ENCODE assay signal across 8 mouse cellular contexts in genomic region chr9:113687461-113687860, GRCm38 (mm10).
"Had no signal": no experiment of that assay in that cellular context is flagged by ENCODE, and none has a peak within 500 bp of the region (broad histone marks: within the 10 kb centered on the region; RNA-seq: fewer than 3 reads in every experiment).

No protein-coding gene starts in this region.

- DNase-seq: kidney, adult 8-10 months; kidney, postnatal 10 days; kidney, postnatal 36 days; layer of hippocampus, postnatal 36 days; liver, embryonic 13.5 days; lung, embryonic 14.5 days; thymus, adult 18-20 months; thymus, postnatal 36 days had no signal
